Mouse (Mus musculus) stomach, postnatal 0 days (tissue): ENCODE measurements around the gene Olfr617. TPM values are rescaled to one million over a fixed set of nuclear protein-coding genes. Genes with fewer than 3 reads are reported as not detected.

ENCODE experiments used
- ATAC-seq: fragments of 200-750 bp; cut with Nextera tagmentation; 2 replicates; pipeline ENCODE4 v1.8.0; 2017; ENCODE audit not compliant: low FRiP score, low TSS enrichment
- DNase-seq: peaks from one replicate; pipeline ENCODE4 v3.0.0-alpha.2; 2016; ENCODE audit warnings: low spot score
- H3K27ac ChIP-seq: fragments of 300-500 bp; sonication (generic); replicated peaks from 2 replicates; pipeline ENCODE4 v1.5.1; 2014; ENCODE audit warnings: mild to moderate bottlenecking, control low read depth
- H3K27me3 ChIP-seq: fragments of 300-500 bp; sonication (generic); 2 replicates; pipeline ENCODE4 v1.6.1; 2014; ENCODE audit warnings: low read length; ENCODE audit not compliant: control insufficient read depth, insufficient read depth
- H3K36me3 ChIP-seq: fragments of 300-500 bp; sonication (generic); 2 replicates; pipeline ENCODE4 v1.6.1; 2014; ENCODE audit warnings: low read length, mixed read lengths; ENCODE audit not compliant: control insufficient read depth, insufficient read depth
- H3K4me1 ChIP-seq: fragments of 300-500 bp; sonication (generic); replicated peaks from 2 replicates; pipeline ENCODE4 v1.6.1; 2014; ENCODE audit warnings: antibody characterized with exemption; ENCODE audit not compliant: control insufficient read depth, insufficient read depth
- H3K4me2 ChIP-seq: fragments of 300-500 bp; sonication (generic); replicated peaks from 2 replicates; pipeline ENCODE4 v1.6.1; 2014; ENCODE audit warnings: low read depth, mild to moderate bottlenecking, control low read depth, moderate library complexity
- H3K4me3 ChIP-seq: fragments of 300-500 bp; sonication (generic); 2 replicates; pipeline ENCODE4 v1.5.1; 2014; ENCODE audit warnings: low read depth, low read length, control low read depth
- H3K9ac ChIP-seq: fragments of 300-500 bp; sonication (generic); 2 replicates; pipeline ENCODE4 v1.6.1; 2014; ENCODE audit warnings: mild to moderate bottlenecking, low read length, control low read depth, mixed read lengths
- H3K9me3 ChIP-seq: fragments of 300-500 bp; sonication (generic); 2 replicates; pipeline ENCODE4 v1.6.1; 2016; ENCODE audit warnings: low read length; ENCODE audit not compliant: control insufficient read depth
- CTCF ChIP-seq: IDR thresholded peaks from 2 replicates; pipeline ENCODE4 v1.5.1; 2016; ENCODE audit warnings: antibody characterized with exemption, low read depth, mild to moderate bottlenecking, moderate library complexity
- EP300 ChIP-seq: optimal IDR thresholded peaks from 2 replicates; pipeline ENCODE3; 2016; ENCODE audit warnings: antibody characterized with exemption
- WGBS: fragments of 180-500 bp; shearing (Covaris S2); extraction: QIAGEN DNeasy Blood & Tissue Kit; methylation state at CpG from one replicate; pipeline ENCODE4 v1.1.7; 2014; 5-methylcytosine and 5-hydroxymethylcytosine counted together
- microRNA-seq: library from miRNA; unstranded; fragments of <30 nt; microRNA quantifications from one replicate; pipeline ENCODE4, GENCODE M21; 2016
- polyA plus RNA-seq: library from polyadenylated mRNA; unstranded; fragments of >200 nt; fragmentation: Nextera tagmentation; extraction: Ambion mirVana; gene quantifications from 2 replicates; pipeline ENCODE4 v1.2.1, GENCODE M21; 2015

The Olfr617 gene
- polyA plus RNA-seq, 1 experiment from 2014 or later, result not detected

DNA sequence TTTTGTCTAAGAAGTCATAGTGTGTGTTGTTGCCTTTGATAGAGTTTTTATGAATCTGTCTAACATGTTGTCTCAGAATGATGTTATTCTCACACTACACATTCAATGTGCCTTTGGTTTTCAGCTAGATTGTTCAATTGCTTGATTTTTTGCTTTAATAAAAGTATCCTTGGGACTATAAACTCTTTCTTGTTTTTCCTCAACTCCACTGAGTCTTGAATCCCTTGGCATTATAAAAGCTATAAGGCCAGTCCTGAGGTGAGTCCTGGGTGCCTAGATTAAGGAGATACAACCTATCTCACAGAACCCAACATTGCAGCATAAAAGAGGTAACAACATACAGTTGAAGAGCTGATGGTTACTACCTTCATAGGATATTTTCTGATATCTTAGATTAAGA, 27.4 kb downstream of the Olfr617 start, which contains the start of gene Olfr619:
Gene Olfr619, plus strand, starts transcription at position 301 of the 400 bp plus-strand sequence.
- no peak for ATAC-seq
- no peaks in the 10 kb centered on the region for H3K27me3 ChIP-seq

DNA sequence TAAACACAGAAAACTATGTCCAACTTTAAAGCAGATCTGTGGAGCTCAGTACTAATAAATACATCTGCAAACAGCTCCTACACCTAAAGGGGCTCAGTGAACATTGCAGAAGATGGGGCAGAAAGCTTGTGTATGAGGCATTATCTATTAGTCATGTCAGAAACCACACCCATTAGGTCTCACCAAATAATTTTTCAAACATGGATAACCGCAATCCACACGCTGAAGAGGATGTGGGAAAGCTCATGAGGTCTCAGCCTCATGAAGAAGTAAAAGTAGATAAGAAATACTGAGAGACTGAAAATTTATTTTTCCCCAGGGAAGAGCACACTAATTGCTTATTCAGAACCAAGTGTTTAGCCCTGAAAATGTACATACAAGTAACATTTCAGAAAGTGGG, 34.6 kb downstream of the Olfr617 start:
- no peaks in the 10 kb centered on the region for H3K36me3 ChIP-seq
- no peaks in the 10 kb centered on the region for H3K27me3 ChIP-seq
- DNase-seq (no peak), ATAC-seq (no peak)
- H3K27ac ChIP-seq, result no peak overlapping the region
- WGBS, result 53% methylated on average over 2 of the region's 2 CpGs
- H3K9ac ChIP-seq, result no peak overlapping the region
- no peaks in the 10 kb centered on the region for H3K9me3 ChIP-seq
- no peak for TF ChIP-seq EP300
- TF ChIP-seq CTCF, result no peak
- H3K4me2 ChIP-seq, result no peak overlapping the region
- no peak overlapping the region for H3K4me3 ChIP-seq
- H3K4me1 ChIP-seq, result no peaks in the 10 kb centered on the region

More for the DNA sequence above, 27.4 kb downstream of the Olfr617 start, which contains the start of gene Olfr619:
- TF ChIP-seq CTCF (no peak), EP300 (no peak)
- Histone ChIP-seq H3K4me3 (no peak within 1 kb of the TSS), H3K4me2 (no peak within 1 kb of the TSS), H3K9me3 (no peaks in the 10 kb centered on the region), H3K27ac (no peak within 1 kb of the TSS), H3K36me3 (no peaks in the 10 kb centered on the region), H3K4me1 (no peaks in the 10 kb centered on the region), H3K9ac (no peak within 1 kb of the TSS)
- DNase-seq, result no peak

DNA sequence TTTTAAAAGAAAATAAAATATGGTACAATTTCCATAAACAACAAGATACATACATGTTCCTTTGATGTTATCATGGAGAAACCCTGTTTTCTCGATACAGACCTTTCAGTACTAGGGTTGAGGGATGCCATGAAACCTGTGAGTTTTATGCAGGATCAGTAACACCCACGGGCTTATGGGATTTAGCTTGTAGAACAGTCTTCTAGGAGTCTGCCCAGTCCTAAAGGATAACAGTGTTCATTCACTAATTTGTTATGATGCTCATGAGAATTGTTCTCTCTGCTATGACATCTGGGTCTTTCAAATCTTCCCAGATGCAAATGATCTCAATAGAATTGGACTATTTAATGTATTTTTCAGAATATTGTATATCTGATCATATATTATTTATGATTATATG, 39.6 kb downstream of the Olfr617 start, which contains the start of gene Olfr620:
Gene Olfr620, minus strand, starts transcription at position 101 of the 400 bp plus-strand sequence.
- 62% methylated on average over 2 of the region's 2 CpGs for WGBS

More for the DNA sequence above, 39.6 kb downstream of the Olfr617 start, which contains the start of gene Olfr620:
- ATAC-seq (no peak), DNase-seq (no peak)
- Histone ChIP-seq H3K4me2 (no peak within 1 kb of the TSS), H3K4me1 (no peaks in the 10 kb centered on the region), H3K27me3 (no peaks in the 10 kb centered on the region), H3K9me3 (no peaks in the 10 kb centered on the region), H3K36me3 (no peaks in the 10 kb centered on the region), H3K27ac (no peak within 1 kb of the TSS), H3K4me3 (no peak within 1 kb of the TSS), H3K9ac (no peak within 1 kb of the TSS)
- TF ChIP-seq CTCF, result no peak

Small RNA genes lying within 50 kb of the gene (microRNA-seq; reads per million reads assigned to microRNA genes)
- not detected for gene Gm26506

Other genes with a start within 250 kb of the Olfr617 start
- gene Olfr598, start 249.5 kb upstream of the Olfr617 start, polyA plus RNA-seq, result not detected in 2 replicates
- gene Olfr599, start 237.1 kb upstream of the Olfr617 start, polyA plus RNA-seq, result not detected in 2 replicates
- gene Olfr600, start 223.4 kb upstream of the Olfr617 start, polyA plus RNA-seq, result not detected in 2 replicates
- gene Olfr601, start 210.4 kb upstream of the Olfr617 start, polyA plus RNA-seq, result not detected in 2 replicates
- not detected in 2 replicates for gene Olfr603, start 186.9 kb upstream of the Olfr617 start, polyA plus RNA-seq
- not detected in 2 replicates for gene Usp17lc, start 158.0 kb upstream of the Olfr617 start, polyA plus RNA-seq
- gene Olfr605, start 127.6 kb upstream of the Olfr617 start, polyA plus RNA-seq, result not detected in 2 replicates
- gene Olfr606, start 124.0 kb upstream of the Olfr617 start, polyA plus RNA-seq, result not detected in 2 replicates
- gene Olfr607, start 108.9 kb upstream of the Olfr617 start, polyA plus RNA-seq, result not detected in 2 replicates
- not detected in 2 replicates for gene Olfr608, start 103.2 kb upstream of the Olfr617 start, polyA plus RNA-seq
- gene Olfr609, start 75.0 kb upstream of the Olfr617 start, polyA plus RNA-seq, result not detected in 2 replicates
- gene Olfr610, start 60.9 kb upstream of the Olfr617 start, polyA plus RNA-seq, result not detected in 2 replicates
- gene Olfr611, start 52.2 kb upstream of the Olfr617 start, polyA plus RNA-seq, result not detected in 2 replicates
- gene Olfr612, start 30.3 kb upstream of the Olfr617 start, polyA plus RNA-seq, result not detected in 2 replicates
- gene Olfr613, start 25.0 kb upstream of the Olfr617 start, polyA plus RNA-seq, result not detected in 2 replicates
- not detected in 2 replicates for gene Olfr615, start 17.0 kb upstream of the Olfr617 start, polyA plus RNA-seq
- gene Olfr616, start 3.9 kb upstream of the Olfr617 start, polyA plus RNA-seq, result not detected in 2 replicates
- 0.10 and 0.22 TPM in 2 replicates for gene Olfr618, start 17.0 kb downstream of the Olfr617 start, polyA plus RNA-seq
- gene Olfr619, start 27.5 kb downstream of the Olfr617 start, polyA plus RNA-seq, result not detected in 2 replicates
- 0.10 TPM in 1 of 2 replicates, not detected in the other for gene Olfr620, start 39.5 kb downstream of the Olfr617 start, polyA plus RNA-seq
- not detected in 2 replicates for gene Olfr622, start 69.6 kb downstream of the Olfr617 start, polyA plus RNA-seq
- gene Olfr623, start 90.6 kb downstream of the Olfr617 start, polyA plus RNA-seq, result not detected in 2 replicates
- gene Olfr624, start 98.1 kb downstream of the Olfr617 start, polyA plus RNA-seq, result 0.02 TPM in 1 of 2 replicates, not detected in the other
- gene Olfr625-ps1, start 109.7 kb downstream of the Olfr617 start, polyA plus RNA-seq, result not detected in 2 replicates
- gene Olfr243, start 141.6 kb downstream of the Olfr617 start, polyA plus RNA-seq, result not detected in 2 replicates
- not detected in 2 replicates for gene Olfr628, start 157.3 kb downstream of the Olfr617 start, polyA plus RNA-seq
- gene Olfr629, start 171.9 kb downstream of the Olfr617 start, polyA plus RNA-seq, result not detected in 2 replicates
- not detected in 2 replicates for gene Olfr630, start 184.3 kb downstream of the Olfr617 start, polyA plus RNA-seq
- gene Olfr69, start 198.5 kb downstream of the Olfr617 start, polyA plus RNA-seq, result not detected in 2 replicates
- 0.02 TPM in 1 of 2 replicates, not detected in the other for gene Olfr68, start 206.6 kb downstream of the Olfr617 start, polyA plus RNA-seq
- gene Olfr67, start 218.8 kb downstream of the Olfr617 start, polyA plus RNA-seq, result not detected in 2 replicates
- 137 and 177 TPM in 2 replicates for gene Hbb-bt, start 240.9 kb downstream of the Olfr617 start, polyA plus RNA-seq